Mouse (Mus musculus): Measurements from ENCODE around the gene Ctnna3. TPM values are rescaled to one million over a fixed set of nuclear protein-coding genes. Genes with fewer than 3 reads are reported as not detected.

Ctnna3 gene
- total and polyA plus RNA-seq, 3 experiments, result not detected

DNA sequence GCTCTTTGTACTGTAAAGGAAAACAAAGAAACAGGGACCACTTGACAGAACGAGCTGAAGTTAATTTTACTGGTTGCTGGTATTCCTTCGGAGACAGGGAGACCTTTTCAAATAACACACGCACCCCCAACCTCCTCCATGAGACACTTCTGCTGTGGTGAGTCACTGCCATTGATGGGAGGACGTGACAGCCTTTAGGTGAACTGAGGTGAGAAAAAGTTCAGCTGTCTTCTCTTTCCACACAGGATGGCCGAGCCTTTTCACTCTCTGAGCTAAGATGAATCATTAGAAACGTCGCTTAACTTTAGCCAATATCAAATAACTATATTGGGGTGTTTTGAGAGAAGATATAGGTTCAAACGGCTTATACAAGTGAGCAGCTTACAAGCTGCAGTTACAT is 102.5 kb downstream of the Ctnna3 start:
- H3K9ac ChIP-seq (ENCODE audit: control insufficient read depth, low read depth, low read length, poor library complexity, severe bottlenecking), result no peak overlapping the region
- no peak for TF ChIP-seq ETS1 (IDR thresholded peaks at IDR 0.05; ENCODE audit: low read depth, low read length)
- TF ChIP-seq CTCF (IDR thresholded peaks at IDR 0.05 in 2 of 3, conservative IDR thresholded peaks at IDR 0.05 in 1 of 3; ENCODE audit: control insufficient read depth in 1 of 3, insufficient read depth in 1 of 3, low read depth in 2 of 3, low read length in 3 of 3, poor library complexity in 1 of 3, severe bottlenecking in 1 of 3), result no peak
- TF ChIP-seq POLR2AphosphoS5 (IDR thresholded peaks at IDR 0.05; ENCODE audit: borderline replicate concordance, low read depth, low read length), result no peak
- no peak for TF ChIP-seq TAL1 (IDR thresholded peaks at IDR 0.05; ENCODE audit: low read length)
- no peak for TF ChIP-seq SIN3A (IDR thresholded peaks at IDR 0.05; ENCODE audit: low read length)
- TF ChIP-seq E2F4 (IDR thresholded peaks at IDR 0.05; ENCODE audit: borderline replicate concordance, low read depth, low read length), result no peak
- TF ChIP-seq MAZ (IDR thresholded peaks at IDR 0.05; ENCODE audit: low read depth, low read length), result no peak
- no peak for TF ChIP-seq ZNF384 (IDR thresholded peaks at IDR 0.05; ENCODE audit: low read depth, low read length)
- TF ChIP-seq GABPA (IDR thresholded peaks at IDR 0.05; ENCODE audit: low read depth, low read length), result no peak
- no peak for TF ChIP-seq KAT2A (conservative IDR thresholded peaks at IDR 0.05; ENCODE audit: low read depth, low read length)
- no peak for DNase-seq (ENCODE audit: low read depth, low spot score)
- no peaks in the 10 kb centered on the region for H3K79me2 ChIP-seq (ENCODE audit: control insufficient read depth, insufficient read depth, low read length, poor library complexity)
- H3K27ac ChIP-seq (ENCODE audit: control insufficient read depth, low read depth, low read length), result no peak overlapping the region
- no peaks in the 10 kb centered on the region for H3K36me3 ChIP-seq (ENCODE audit: control insufficient read depth in 1 of 2, insufficient read depth in 2 of 2, low read length in 2 of 2)
- H3K27me3 ChIP-seq (ENCODE audit: control insufficient read depth in 1 of 2, insufficient read depth in 2 of 2, low read length in 2 of 2), result no peaks in the 10 kb centered on the region; a peak in 1 of 4 replicates
- H3K4me1 ChIP-seq (ENCODE audit: control insufficient read depth in 1 of 2, insufficient read depth in 2 of 2, low read length in 2 of 2), result no peaks in the 10 kb centered on the region
- no peak overlapping the region for H3K4me3 ChIP-seq (ENCODE audit: control insufficient read depth in 1 of 2, insufficient read depth in 1 of 2, low read depth in 2 of 2, low read length in 2 of 2)
- no peaks in the 10 kb centered on the region for H3K9me3 ChIP-seq (replicated peaks; ENCODE audit: insufficient read depth, low read length)

DNA sequence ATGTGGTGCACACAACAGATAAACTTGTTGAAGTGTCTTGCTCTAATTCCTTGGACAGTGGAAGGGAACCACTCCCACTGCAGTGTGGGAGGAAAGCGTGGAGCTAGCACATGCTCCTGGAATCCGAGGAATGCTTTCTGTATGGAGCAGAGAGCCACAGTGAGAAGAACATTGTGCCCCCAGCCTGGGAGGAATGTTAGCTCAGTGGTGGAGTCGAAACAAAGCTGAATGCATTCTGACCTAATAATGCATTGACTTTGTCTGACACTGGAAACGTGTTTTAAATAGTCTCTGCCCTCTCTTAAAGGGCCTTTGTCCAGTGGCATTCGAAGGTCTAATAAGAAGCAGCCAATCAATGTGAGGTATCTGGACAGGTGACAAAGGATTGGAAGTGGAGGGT is 111.9 kb downstream of the Ctnna3 start:
- DNase-seq (ENCODE audit: low read depth, low spot score), result no peak
- Histone ChIP-seq H3K4me1 (ENCODE audit: control insufficient read depth in 1 of 2, insufficient read depth in 2 of 2, low read length in 2 of 2) (no peaks in the 10 kb centered on the region), H3K4me3 (ENCODE audit: control insufficient read depth in 1 of 2, insufficient read depth in 1 of 2, low read depth in 2 of 2, low read length in 2 of 2) (no peak overlapping the region), H3K79me2 (ENCODE audit: control insufficient read depth, insufficient read depth, low read length, poor library complexity) (no peaks in the 10 kb centered on the region), H3K27ac (ENCODE audit: control insufficient read depth, low read depth, low read length) (no peak overlapping the region), H3K9me3 (replicated peaks; ENCODE audit: insufficient read depth, low read length) (no peaks in the 10 kb centered on the region), H3K27me3 (ENCODE audit: control insufficient read depth in 1 of 2, insufficient read depth in 2 of 2, low read length in 2 of 2) (no peaks in the 10 kb centered on the region; a peak in 1 of 4 replicates), H3K36me3 (ENCODE audit: control insufficient read depth in 1 of 2, insufficient read depth in 2 of 2, low read length in 2 of 2) (no peaks in the 10 kb centered on the region), H3K9ac (ENCODE audit: control insufficient read depth, low read depth, low read length, poor library complexity, severe bottlenecking) (no peak overlapping the region)
- TF ChIP-seq MXI1 (IDR thresholded peaks at IDR 0.05; ENCODE audit: low read depth, low read length) (no peak), ETS1 (IDR thresholded peaks at IDR 0.05; ENCODE audit: low read depth, low read length) (no peak), CTCF (IDR thresholded peaks at IDR 0.05 in 2 of 3, conservative IDR thresholded peaks at IDR 0.05 in 1 of 3; ENCODE audit: control insufficient read depth in 1 of 3, insufficient read depth in 1 of 3, low read depth in 2 of 3, low read length in 3 of 3, poor library complexity in 1 of 3, severe bottlenecking in 1 of 3) (no peak), POLR2AphosphoS5 (IDR thresholded peaks at IDR 0.05; ENCODE audit: borderline replicate concordance, low read depth, low read length) (no peak), ZNF384 (IDR thresholded peaks at IDR 0.05; ENCODE audit: low read depth, low read length) (no peak), MYB (IDR thresholded peaks at IDR 0.05; ENCODE audit: low read depth, low read length) (no peak), MAFK (IDR thresholded peaks at IDR 0.05; ENCODE audit: borderline replicate concordance, low read depth, low read length) (no peak), TBP (IDR thresholded peaks at IDR 0.05; ENCODE audit: low read depth, low read length) (no peak), GATA1 (IDR thresholded peaks at IDR 0.05; ENCODE audit: low read depth, low read length) (no peak), CHD1 (IDR thresholded peaks at IDR 0.05; ENCODE audit: low read depth, low read length) (no peak), NRF1 (IDR thresholded peaks at IDR 0.05; ENCODE audit: insufficient read depth, low read depth, low read length, poor library complexity, severe bottlenecking) (no peak), MAX (IDR thresholded peaks at IDR 0.05; ENCODE audit: low read length) (no peak), GABPA (IDR thresholded peaks at IDR 0.05; ENCODE audit: low read depth, low read length) (no peak), JUND (IDR thresholded peaks at IDR 0.05; ENCODE audit: low read depth, low read length) (no peak), UBTF (IDR thresholded peaks at IDR 0.05; ENCODE audit: borderline replicate concordance, insufficient read depth, low read depth, low read length) (no peak), E2F4 (IDR thresholded peaks at IDR 0.05; ENCODE audit: borderline replicate concordance, low read depth, low read length) (no peak), POLR2A (IDR thresholded peaks at IDR 0.05; ENCODE audit: control insufficient read depth in 1 of 2, insufficient read depth in 1 of 2, low read depth in 1 of 2, low read length in 2 of 2, poor library complexity in 1 of 2) (no peak)
